Mouse (Mus musculus) layer of hippocampus, adult 9-10 months (tissue): ENCODE data around the gene S100a3.

Experiments
- DNase-seq: peaks from one replicate; pipeline ENCODE4 v3.0.0; 2022; ENCODE audit warnings: low spot score

Gene S100a3

DNA sequence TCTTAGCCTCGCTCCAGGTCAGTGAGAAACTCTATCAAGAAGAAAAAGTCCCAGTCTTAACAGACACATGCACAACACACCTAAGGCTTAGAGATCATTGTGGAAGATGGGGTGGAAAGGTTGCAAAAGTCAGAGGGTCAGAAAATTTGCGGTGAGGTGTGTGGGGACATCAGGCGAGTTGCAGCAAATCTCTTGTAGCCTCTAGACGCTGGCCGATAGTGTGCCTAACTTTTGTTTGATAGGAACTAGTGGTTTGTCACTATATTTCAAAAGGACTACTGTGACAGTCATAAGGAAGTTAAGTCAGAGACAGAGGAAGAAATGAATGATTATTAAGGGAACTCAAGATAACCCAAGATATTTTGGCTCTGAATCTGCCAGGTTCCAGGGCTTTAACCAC is 67.0 kb downstream of the S100a3 start:
- DNase-seq = no peak

GRCm38 (mm10) chr3:90627807-90628206 is 67.4 kb downstream of the S100a3 start:
- DNase-seq = no peak

- no peak for DNase-seq
These were observed 68.9 kb downstream of the S100a3 start for GRCm38 (mm10) chr3:90629298-90629697.

- DNase-seq = no peak
These were observed 71.6 kb downstream of the S100a3 start for GRCm38 (mm10) chr3:90631984-90632383.

DNA sequence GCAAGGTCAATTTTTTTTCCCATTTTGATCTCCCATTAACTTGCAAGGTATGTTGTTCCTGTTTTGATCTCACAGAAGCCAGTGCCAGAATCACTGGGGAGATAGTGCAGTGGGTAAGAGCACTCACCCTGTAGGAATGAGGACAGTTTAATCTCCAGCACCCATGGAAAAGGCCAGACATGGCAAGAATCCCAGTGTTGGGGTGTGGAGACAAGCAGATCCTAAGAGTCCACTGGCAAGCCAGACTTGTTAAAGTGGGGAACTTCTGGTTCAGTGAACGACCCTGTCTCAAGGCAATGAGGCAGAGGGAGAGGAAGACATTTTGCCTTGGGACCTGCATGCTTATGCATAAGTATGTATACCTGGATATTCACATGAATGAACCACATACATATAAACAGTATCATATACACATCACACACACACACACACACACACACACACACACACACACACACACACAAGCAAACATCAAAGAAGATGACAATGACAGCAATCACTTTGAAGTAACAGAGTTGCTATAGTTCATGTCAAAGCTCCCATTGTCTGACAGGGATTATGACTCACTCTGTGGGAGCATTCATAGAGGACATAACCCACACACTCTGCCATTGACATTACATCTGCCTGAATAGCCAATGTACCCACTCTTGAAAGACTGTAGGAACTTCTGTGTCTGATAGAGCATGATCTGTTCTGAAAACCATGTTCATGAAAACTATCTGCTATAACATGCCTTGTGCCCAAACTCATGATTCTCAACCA is 78.3 kb downstream of the S100a3 start:
- DNase-seq = no peak

- no peak for DNase-seq
These were observed 79.3 kb downstream of the S100a3 start for GRCm38 (mm10) chr3:90639511-90640154.

- no peak for DNase-seq
These were observed 80.6 kb downstream of the S100a3 start for GRCm38 (mm10) chr3:90640981-90641380.

- DNase-seq = no peak
These were observed 83.8 kb downstream of the S100a3 start for GRCm38 (mm10) chr3:90644220-90644619.

DNA sequence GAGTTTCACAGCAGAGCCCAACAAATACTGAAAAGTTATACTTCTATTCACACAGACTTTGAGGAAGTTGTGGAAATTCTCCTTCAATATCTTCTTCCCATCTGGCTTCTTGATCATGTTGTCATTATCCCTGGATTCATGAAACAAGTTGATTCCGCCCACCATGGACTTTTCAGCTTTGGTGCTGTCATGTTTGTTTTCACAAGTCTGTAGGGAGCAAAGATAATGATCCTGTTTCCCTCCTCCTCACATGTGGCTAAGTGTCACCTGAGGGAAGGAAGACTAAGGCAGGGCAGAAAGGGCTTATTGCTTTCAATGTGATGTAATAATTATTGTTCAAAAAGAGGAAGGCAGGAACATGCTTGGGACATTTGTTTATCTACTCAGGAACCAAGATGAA is 86.9 kb downstream of the S100a3 start:
- no peak for DNase-seq

DNA sequence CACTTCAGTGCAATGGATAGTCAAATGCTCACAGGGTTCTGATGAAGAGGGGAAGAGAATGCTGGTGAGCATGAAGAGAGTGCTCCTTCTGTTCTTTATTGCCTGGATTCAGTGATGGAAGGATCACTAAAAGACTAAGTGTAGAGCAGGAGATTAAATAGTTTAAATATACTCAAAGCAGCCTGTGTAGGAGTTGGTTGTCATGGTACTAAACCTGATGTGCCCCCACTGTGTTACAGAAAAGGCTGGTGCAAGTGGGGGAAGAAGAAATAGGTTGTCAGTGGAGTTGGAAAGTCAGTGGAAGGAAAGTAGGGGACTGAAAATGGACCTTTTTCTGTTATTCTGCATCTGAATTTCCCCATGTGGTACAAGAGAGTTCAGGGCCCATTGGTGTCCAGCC is 88.6 kb downstream of the S100a3 start:
- no peak for DNase-seq

GRCm38 (mm10) chr3:90649832-90650231 is 89.5 kb downstream of the S100a3 start:
- no peak for DNase-seq
